Mouse (Mus musculus): Measurements from ENCODE around the gene Cc2d1b. TPM values are rescaled to one million over a fixed set of nuclear protein-coding genes. Genes with fewer than 3 reads are reported as not detected.

Gene Cc2d1b
- total RNA-seq (2021) (10 to 100 TPM; 37.3 to 42.1 TPM), polyA plus RNA-seq (2012; rRNA removed) (26.7 and 33.0 TPM in 2 replicates)
- long read RNA-seq, transcript Cc2d1b-201 (25 exons, 3,303 nt), result major isoform, 41 of 47 reads
- long read RNA-seq, partial matches to known transcripts, result 3 of 47 reads
- long read RNA-seq, other reads (novel, unspliced or antisense), result 3 of 47 reads

GRCm38 (mm10) chr4:108619587-108620341, at the start of gene Cc2d1b:
TSS of gene Cc2d1b (plus strand) at chr4:108619940.
- peak; percentile 94 for DNase-seq

- no peak for DNase-seq
Measured at GRCm38 (mm10) chr4:108572644-108573043, 47.1 kb upstream of the Cc2d1b start.

GRCm38 (mm10) chr4:108578840-108579742, 40.6 kb upstream of the Cc2d1b start, which contains the start of the genes Prpf38a and Orc1:
TSS of gene Prpf38a (minus strand) at chr4:108579336.
TSS of gene Orc1 (plus strand) at chr4:108579423.
- DNase-seq, result peak; percentile 98

- no peak for DNase-seq
Measured at GRCm38 (mm10) chr4:108579743-108580411, 39.9 kb upstream of the Cc2d1b start.

GRCm38 (mm10) chr4:108593376-108593775, 26.4 kb upstream of the Cc2d1b start:
- no peak for DNase-seq

GRCm38 (mm10) chr4:108595785-108596184, 24.0 kb upstream of the Cc2d1b start:
- DNase-seq, result no peak

- DNase-seq, result no peak
Measured at GRCm38 (mm10) chr4:108598306-108598705, 21.4 kb upstream of the Cc2d1b start.

GRCm38 (mm10) chr4:108601870-108602269, 17.9 kb upstream of the Cc2d1b start:
- DNase-seq, result no peak

GRCm38 (mm10) chr4:108608651-108609050, 11.1 kb upstream of the Cc2d1b start:
- DNase-seq, result peak; percentile 50

GRCm38 (mm10) chr4:108610935-108611334, 8.8 kb upstream of the Cc2d1b start:
- DNase-seq, result no peak

- DNase-seq, result no peak
Measured at GRCm38 (mm10) chr4:108618586-108618985, 1.2 kb upstream of the Cc2d1b start.

GRCm38 (mm10) chr4:108619165-108619564, 575 bp upstream of the Cc2d1b start:
- no peak for DNase-seq

GRCm38 (mm10) chr4:108620536-108620935, 796 bp downstream of the Cc2d1b start:
- no peak for DNase-seq

GRCm38 (mm10) chr4:108621504-108621903, 1.8 kb downstream of the Cc2d1b start:
- no peak for DNase-seq

- no peak for DNase-seq
Measured at GRCm38 (mm10) chr4:108627066-108627465, 7.3 kb downstream of the Cc2d1b start.

GRCm38 (mm10) chr4:108629363-108629880, 9.7 kb downstream of the Cc2d1b start:
- DNase-seq, result peak; percentile 83

GRCm38 (mm10) chr4:108630096-108630495, 10.4 kb downstream of the Cc2d1b start:
- no peak for DNase-seq

- DNase-seq, result no peak
Measured at GRCm38 (mm10) chr4:108631616-108632015, 11.9 kb downstream of the Cc2d1b start.

GRCm38 (mm10) chr4:108633703-108634102, 14.0 kb downstream of the Cc2d1b start:
- DNase-seq, result no peak

GRCm38 (mm10) chr4:108634696-108635095, 15.0 kb downstream of the Cc2d1b start:
- DNase-seq, result no peak

- DNase-seq, result no peak
Measured at GRCm38 (mm10) chr4:108635101-108635500, 15.4 kb downstream of the Cc2d1b start.

- no peak for DNase-seq
Measured at GRCm38 (mm10) chr4:108637721-108638120, 18.0 kb downstream of the Cc2d1b start.
